In the genomic region with DNA sequence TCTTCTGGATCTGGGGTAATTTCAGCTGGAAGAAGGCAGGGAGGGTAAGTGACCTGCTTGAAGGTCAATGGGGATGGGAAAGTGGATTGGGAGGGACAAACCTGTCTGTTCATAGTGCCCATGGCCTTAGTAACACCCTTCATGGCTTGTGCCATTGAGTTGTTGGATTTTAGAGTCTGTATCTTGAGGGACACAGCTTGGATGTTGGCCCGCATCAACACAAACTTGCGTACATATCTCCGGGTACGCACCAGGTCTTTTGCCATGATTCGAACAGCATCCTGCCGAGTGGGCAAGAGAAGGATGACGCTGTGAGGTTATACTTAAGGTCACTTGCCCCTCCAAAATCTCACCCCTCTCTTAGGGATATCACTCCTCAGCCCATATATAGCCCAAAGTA, we compare ENCODE assay signal across 25 mouse cellular contexts. TPM values are rescaled to one million over a fixed set of nuclear protein-coding genes. Genes with fewer than 3 reads are reported as not detected.
DNase-seq lines count a peak whose midpoint lies in the region; ATAC-seq and TF ChIP-seq lines count a peak whose summit lies in the region.
"Had no signal": no experiment of that assay in that cellular context is flagged by ENCODE, and none has a peak within 500 bp of the region (broad histone marks: within the 10 kb centered on the region; RNA-seq: fewer than 3 reads in every experiment).

No protein-coding gene starts in this region.

- H3K9me3 ChIP-seq in hindbrain, embryonic 10.5 days, result no peaks in the 10 kb centered on the region
- H3K9me3 ChIP-seq in hindbrain, embryonic 11.5 days (ENCODE audit: control insufficient read depth, low read length), result no peaks in the 10 kb centered on the region
- H3K9me3 ChIP-seq in midbrain, embryonic 10.5 days (replicated peaks), result no peaks in the 10 kb centered on the region
- no peaks in the 10 kb centered on the region for H3K9me3 ChIP-seq in midbrain, postnatal 0 days (ENCODE audit: low read length)
- no peaks in the 10 kb centered on the region for H3K9me3 ChIP-seq in embryonic facial prominence, embryonic 13.5 days
- no peaks in the 10 kb centered on the region for H3K9me3 ChIP-seq in neural tube, embryonic 15.5 days (replicated peaks)
- H3K9me3 ChIP-seq: embryonic facial prominence, embryonic 15.5 days; heart, embryonic 10.5 days; limb, embryonic 12.5 days; liver, embryonic 15.5 days; neural tube, embryonic 12.5 days had no signal

- WGBS in hindbrain, embryonic 10.5 days, result 96% methylated on average over 7 of the region's 7 CpGs
- 92% methylated on average over 7 of the region's 7 CpGs for WGBS in hindbrain, embryonic 11.5 days
- WGBS in midbrain, embryonic 10.5 days, result 96% methylated on average over 7 of the region's 7 CpGs
- 88% methylated on average over 7 of the region's 7 CpGs for WGBS in midbrain, postnatal 0 days
- WGBS in embryonic facial prominence, embryonic 13.5 days, result 91% methylated on average over 7 of the region's 7 CpGs
- 96% methylated on average over 7 of the region's 7 CpGs for WGBS in neural tube, embryonic 15.5 days

- H3K27ac ChIP-seq in hindbrain, embryonic 10.5 days, result no peak overlapping the region
- H3K27ac ChIP-seq in hindbrain, embryonic 11.5 days (ENCODE audit: low read depth, low read length), result no peak overlapping the region
- H3K27ac ChIP-seq in midbrain, embryonic 10.5 days (replicated peaks), result no peak overlapping the region
- no peak overlapping the region for H3K27ac ChIP-seq in midbrain, postnatal 0 days (ENCODE audit: low read depth, low read length)
- peak overlapping the region; percentile 5; the same call in 1 of the 2 replicates for H3K27ac ChIP-seq in embryonic facial prominence, embryonic 13.5 days
- H3K27ac ChIP-seq in neural tube, embryonic 15.5 days (replicated peaks), result no peak overlapping the region
- H3K27ac ChIP-seq: embryonic facial prominence, embryonic 15.5 days; heart, embryonic 10.5 days; liver, embryonic 15.5 days; neural tube, embryonic 12.5 days had no signal

- peaks cover 82% of the 10 kb centered on the region for H3K36me3 ChIP-seq in hindbrain, embryonic 10.5 days
- H3K36me3 ChIP-seq in hindbrain, embryonic 11.5 days (ENCODE audit: control insufficient read depth, insufficient read depth, low read length), result peaks cover 31% of the 10 kb centered on the region
- H3K36me3 ChIP-seq in midbrain, embryonic 10.5 days, result peaks cover 80% of the 10 kb centered on the region
- peaks cover 58% of the 10 kb centered on the region for H3K36me3 ChIP-seq in midbrain, postnatal 0 days (ENCODE audit: insufficient read depth, low read length)
- H3K36me3 ChIP-seq in embryonic facial prominence, embryonic 13.5 days, result peaks cover 78% of the 10 kb centered on the region
- H3K36me3 ChIP-seq in neural tube, embryonic 15.5 days, result peaks cover 73% of the 10 kb centered on the region

- peaks cover 50% of the 10 kb centered on the region for H3K4me1 ChIP-seq in hindbrain, embryonic 10.5 days (replicated peaks)
- H3K4me1 ChIP-seq in hindbrain, embryonic 11.5 days (replicated peaks; ENCODE audit: control insufficient read depth, insufficient read depth, low read length), result peaks cover 11% of the 10 kb centered on the region; the same call in 1 of the 2 replicates
- H3K4me1 ChIP-seq in midbrain, embryonic 10.5 days, result peaks cover 51% of the 10 kb centered on the region
- H3K4me1 ChIP-seq in midbrain, postnatal 0 days (ENCODE audit: insufficient read depth, low read length), result peaks cover 6% of the 10 kb centered on the region
- peaks cover 40% of the 10 kb centered on the region for H3K4me1 ChIP-seq in embryonic facial prominence, embryonic 13.5 days
- peaks cover 44% of the 10 kb centered on the region for H3K4me1 ChIP-seq in neural tube, embryonic 15.5 days

- DNase-seq in hindbrain, embryonic 10.5 days (ENCODE audit: low spot score), result no peak
- no peak for DNase-seq in hindbrain, embryonic 11.5 days (ENCODE audit: low spot score)
- no peak for DNase-seq in midbrain, embryonic 10.5 days (ENCODE audit: low spot score)
- DNase-seq in midbrain, postnatal 0 days (ENCODE audit: low spot score), result no peak
- no peak for DNase-seq in adrenal gland, postnatal 36 days
- DNase-seq: adrenal gland, adult 8-10 months; B cell, adult 2 months; cerebellum, postnatal 36 days; embryo, embryonic 11 days; gastrocnemius, adult 2 months; kidney, adult 9 months; kidney, postnatal 14 days; lung, postnatal 4 days; right cerebral cortex, adult 18-20 months; right cerebral cortex, postnatal 4 days; thymus, postnatal 25 days had no signal

- no peak overlapping the region for H3K9ac ChIP-seq in hindbrain, embryonic 11.5 days (ENCODE audit: low read depth, low read length)
- H3K9ac ChIP-seq in midbrain, postnatal 0 days (replicated peaks; ENCODE audit: low read length, poor library complexity, severe bottlenecking), result no peak overlapping the region
- 0 out of 2 replicates have a peak overlapping the region, but pooled peaks have one; percentile 0 for H3K9ac ChIP-seq in embryonic facial prominence, embryonic 13.5 days
- H3K9ac ChIP-seq in neural tube, embryonic 15.5 days (replicated peaks), result 0 out of 2 replicates have a peak overlapping the region, but pooled peaks have one; percentile 10
- H3K9ac ChIP-seq: embryonic facial prominence, embryonic 15.5 days; liver, embryonic 15.5 days; neural tube, embryonic 12.5 days had no signal

- no peak for ATAC-seq in hindbrain, embryonic 11.5 days (ENCODE audit: low FRiP score)
- ATAC-seq in midbrain, postnatal 0 days (ENCODE audit: low FRiP score), result no peak
- no peak for ATAC-seq in embryonic facial prominence, embryonic 13.5 days (ENCODE audit: insufficient number of reproducible peaks, insufficient read depth, low FRiP score, low TSS enrichment, low read depth)
- ATAC-seq in neural tube, embryonic 15.5 days (ENCODE audit: low FRiP score), result no peak
- ATAC-seq: activated CD4-positive, CD25-positive, alpha-beta regulatory T cell, adult 4 months had no signal

- no peak for TF ChIP-seq CTCF in midbrain, postnatal 0 days (IDR thresholded peaks at IDR 0.05)

- H3K27me3 ChIP-seq in hindbrain, embryonic 10.5 days (ENCODE audit: insufficient read depth, poor library complexity, severe bottlenecking), result no peaks in the 10 kb centered on the region
- H3K27me3 ChIP-seq in hindbrain, embryonic 11.5 days (ENCODE audit: control insufficient read depth, insufficient read depth, low read length), result no peaks in the 10 kb centered on the region
- no peaks in the 10 kb centered on the region for H3K27me3 ChIP-seq in midbrain, embryonic 10.5 days (ENCODE audit: low read depth, poor library complexity, severe bottlenecking)
- no peaks in the 10 kb centered on the region for H3K27me3 ChIP-seq in midbrain, postnatal 0 days (ENCODE audit: insufficient read depth, low read length)
- H3K27me3 ChIP-seq in embryonic facial prominence, embryonic 13.5 days, result no peaks in the 10 kb centered on the region
- H3K27me3 ChIP-seq in neural tube, embryonic 15.5 days (replicated peaks), result no peaks in the 10 kb centered on the region
- H3K27me3 ChIP-seq: CH12.LX; embryonic facial prominence, embryonic 15.5 days; limb, embryonic 12.5 days; liver, embryonic 15.5 days; neural tube, embryonic 12.5 days had no signal

- H3K4me2 ChIP-seq in hindbrain, embryonic 11.5 days (replicated peaks; ENCODE audit: low read depth, low read length), result no peak overlapping the region
- no peak overlapping the region for H3K4me2 ChIP-seq in midbrain, postnatal 0 days (ENCODE audit: low read depth, low read length, poor library complexity, severe bottlenecking)
- no peak overlapping the region for H3K4me2 ChIP-seq in embryonic facial prominence, embryonic 13.5 days
- no peak overlapping the region for H3K4me2 ChIP-seq in neural tube, embryonic 15.5 days

- peak overlapping the region; percentile 2; the same call in 1 of the 2 replicates for H3K4me3 ChIP-seq in hindbrain, embryonic 10.5 days
- H3K4me3 ChIP-seq in hindbrain, embryonic 11.5 days (ENCODE audit: low read depth, low read length), result no peak overlapping the region
- H3K4me3 ChIP-seq in midbrain, embryonic 10.5 days, result 0 out of 2 replicates have a peak overlapping the region, but pooled peaks have one; percentile 18
- H3K4me3 ChIP-seq in midbrain, postnatal 0 days (ENCODE audit: low read depth, low read length), result no peak overlapping the region
- H3K4me3 ChIP-seq in embryonic facial prominence, embryonic 13.5 days, result no peak overlapping the region
- H3K4me3 ChIP-seq in neural tube, embryonic 15.5 days (replicated peaks), result no peak overlapping the region
- H3K4me3 ChIP-seq: gastrocnemius, adult 2 months; liver, embryonic 15.5 days; neural tube, embryonic 12.5 days had no signal

RNA-seq across cellular contexts. Expression of a gene that starts 2.1 kb away (rescaled TPM):
- polyA plus RNA-seq in hindbrain, embryonic 10.5 days (2016; fragmentation: Nextera tagmentation; extraction: Ambion mirVana), result 113 and 144 TPM in 2 replicates
- 154 and 157 TPM in 2 replicates for polyA plus RNA-seq in hindbrain, embryonic 11.5 days (2014; fragmentation: Nextera tagmentation; extraction: Ambion mirVana)
- polyA plus RNA-seq in midbrain, embryonic 10.5 days (2016; fragmentation: Nextera tagmentation; extraction: Ambion mirVana), result 113 and 133 TPM in 2 replicates
- 67.6 and 114 TPM in 2 replicates for total RNA-seq in midbrain, postnatal 0 days (2014; rRNA removed)
- polyA plus RNA-seq in midbrain, postnatal 0 days (2015; fragmentation: Nextera tagmentation; extraction: Ambion mirVana), result 198 and 205 TPM in 2 replicates
- 129 and 137 TPM in 2 replicates for polyA plus RNA-seq in embryonic facial prominence, embryonic 13.5 days (2015; fragmentation: Nextera tagmentation; extraction: Ambion mirVana)
- polyA plus RNA-seq in neural tube, embryonic 15.5 days (2015; fragmentation: Nextera tagmentation; extraction: Ambion mirVana), result 165 and 170 TPM in 2 replicates
- 100 to 1,000 TPM; 178 to 225 TPM for total RNA-seq in adrenal gland, postnatal 36 days (2021)

RNA-seq across cellular contexts. Expression of a gene that starts 5.5 kb away (rescaled TPM):
- 126 and 157 TPM in 2 replicates for polyA plus RNA-seq in hindbrain, embryonic 10.5 days (2016; fragmentation: Nextera tagmentation; extraction: Ambion mirVana)
- polyA plus RNA-seq in hindbrain, embryonic 11.5 days (2014; fragmentation: Nextera tagmentation; extraction: Ambion mirVana), result 147 and 173 TPM in 2 replicates
- polyA plus RNA-seq in midbrain, embryonic 10.5 days (2016; fragmentation: Nextera tagmentation; extraction: Ambion mirVana), result 84.5 and 103 TPM in 2 replicates
- 359 and 383 TPM in 2 replicates for total RNA-seq in midbrain, postnatal 0 days (2014; rRNA removed)
- 146 and 147 TPM in 2 replicates for polyA plus RNA-seq in midbrain, postnatal 0 days (2015; fragmentation: Nextera tagmentation; extraction: Ambion mirVana)
- polyA plus RNA-seq in embryonic facial prominence, embryonic 13.5 days (2015; fragmentation: Nextera tagmentation; extraction: Ambion mirVana), result 74.0 and 97.2 TPM in 2 replicates
- 129 and 149 TPM in 2 replicates for polyA plus RNA-seq in neural tube, embryonic 15.5 days (2015; fragmentation: Nextera tagmentation; extraction: Ambion mirVana)
- total RNA-seq in adrenal gland, postnatal 36 days (2021), result 100 to 1,000 TPM; 173 to 178 TPM

RNA-seq across cellular contexts. Expression of a gene that starts 22.0 kb away (rescaled TPM):
- polyA plus RNA-seq in hindbrain, embryonic 10.5 days (2016; fragmentation: Nextera tagmentation; extraction: Ambion mirVana), result 2.8 and 4.4 TPM in 2 replicates
- polyA plus RNA-seq in hindbrain, embryonic 11.5 days (2014; fragmentation: Nextera tagmentation; extraction: Ambion mirVana), result 2.4 and 2.6 TPM in 2 replicates
- 3.3 and 4.5 TPM in 2 replicates for polyA plus RNA-seq in midbrain, embryonic 10.5 days (2016; fragmentation: Nextera tagmentation; extraction: Ambion mirVana)
- 13.2 and 14.4 TPM in 2 replicates for total RNA-seq in midbrain, postnatal 0 days (2014; rRNA removed)
- polyA plus RNA-seq in midbrain, postnatal 0 days (2015; fragmentation: Nextera tagmentation; extraction: Ambion mirVana), result 12.2 TPM in 2 replicates
- 4.1 and 4.4 TPM in 2 replicates for polyA plus RNA-seq in embryonic facial prominence, embryonic 13.5 days (2015; fragmentation: Nextera tagmentation; extraction: Ambion mirVana)
- 7.7 and 8.8 TPM in 2 replicates for polyA plus RNA-seq in neural tube, embryonic 15.5 days (2015; fragmentation: Nextera tagmentation; extraction: Ambion mirVana)
- total RNA-seq in adrenal gland, postnatal 36 days (2021), result 1 to 10 TPM; 1.8 to 2.9 TPM

RNA-seq across cellular contexts. Expression of a gene that starts 22.7 kb away (rescaled TPM):
- polyA plus RNA-seq in hindbrain, embryonic 10.5 days (2016; fragmentation: Nextera tagmentation; extraction: Ambion mirVana), result 31.3 and 34.4 TPM in 2 replicates
- polyA plus RNA-seq in hindbrain, embryonic 11.5 days (2014; fragmentation: Nextera tagmentation; extraction: Ambion mirVana), result 25.0 and 25.3 TPM in 2 replicates
- polyA plus RNA-seq in midbrain, embryonic 10.5 days (2016; fragmentation: Nextera tagmentation; extraction: Ambion mirVana), result 32.7 and 36.4 TPM in 2 replicates
- total RNA-seq in midbrain, postnatal 0 days (2014; rRNA removed), result 37.5 and 70.8 TPM in 2 replicates
- 29.0 and 31.8 TPM in 2 replicates for polyA plus RNA-seq in midbrain, postnatal 0 days (2015; fragmentation: Nextera tagmentation; extraction: Ambion mirVana)
- 27.1 and 27.2 TPM in 2 replicates for polyA plus RNA-seq in embryonic facial prominence, embryonic 13.5 days (2015; fragmentation: Nextera tagmentation; extraction: Ambion mirVana)
- polyA plus RNA-seq in neural tube, embryonic 15.5 days (2015; fragmentation: Nextera tagmentation; extraction: Ambion mirVana), result 37.6 and 38.7 TPM in 2 replicates
- 10 to 100 TPM; 11.7 to 13.6 TPM for total RNA-seq in adrenal gland, postnatal 36 days (2021)

RNA-seq across cellular contexts. Expression of a gene that starts 33.6 kb away (rescaled TPM):
- 373 and 399 TPM in 2 replicates for polyA plus RNA-seq in hindbrain, embryonic 10.5 days (2016; fragmentation: Nextera tagmentation; extraction: Ambion mirVana)
- 427 and 438 TPM in 2 replicates for polyA plus RNA-seq in hindbrain, embryonic 11.5 days (2014; fragmentation: Nextera tagmentation; extraction: Ambion mirVana)
- 349 and 398 TPM in 2 replicates for polyA plus RNA-seq in midbrain, embryonic 10.5 days (2016; fragmentation: Nextera tagmentation; extraction: Ambion mirVana)
- 467 and 650 TPM in 2 replicates for total RNA-seq in midbrain, postnatal 0 days (2014; rRNA removed)
- polyA plus RNA-seq in midbrain, postnatal 0 days (2015; fragmentation: Nextera tagmentation; extraction: Ambion mirVana), result 187 and 190 TPM in 2 replicates
- polyA plus RNA-seq in embryonic facial prominence, embryonic 13.5 days (2015; fragmentation: Nextera tagmentation; extraction: Ambion mirVana), result 327 and 337 TPM in 2 replicates
- polyA plus RNA-seq in neural tube, embryonic 15.5 days (2015; fragmentation: Nextera tagmentation; extraction: Ambion mirVana), result 202 and 224 TPM in 2 replicates
- total RNA-seq in adrenal gland, postnatal 36 days (2021), result 100 to 1,000 TPM; 221 to 229 TPM

Comparison
In these comparisons a context has a peak if more than half of its experiments do, and no peak if none do; other contexts are left out.
1. H3K4me3 ChIP-seq: peak in hindbrain, embryonic 10.5 days (single experiment) and midbrain, embryonic 10.5 days (single experiment); none in hindbrain, embryonic 11.5 days (single experiment), midbrain, postnatal 0 days (single experiment), embryonic facial prominence, embryonic 13.5 days (single experiment) and neural tube, embryonic 15.5 days (single experiment).
2. H3K9ac ChIP-seq: peak in embryonic facial prominence, embryonic 13.5 days (single experiment) and neural tube, embryonic 15.5 days (single experiment); none in hindbrain, embryonic 11.5 days (single experiment) and midbrain, postnatal 0 days (single experiment).